Mouse (Mus musculus): Measurements from ENCODE around the gene Trmt5. TPM values are rescaled to one million over a fixed set of nuclear protein-coding genes. Genes with fewer than 3 reads are reported as not detected.

The Trmt5 gene
- total and polyA plus RNA-seq, 2 experiments from 2014 or later = 9.7 to 15.0 TPM

DNA sequence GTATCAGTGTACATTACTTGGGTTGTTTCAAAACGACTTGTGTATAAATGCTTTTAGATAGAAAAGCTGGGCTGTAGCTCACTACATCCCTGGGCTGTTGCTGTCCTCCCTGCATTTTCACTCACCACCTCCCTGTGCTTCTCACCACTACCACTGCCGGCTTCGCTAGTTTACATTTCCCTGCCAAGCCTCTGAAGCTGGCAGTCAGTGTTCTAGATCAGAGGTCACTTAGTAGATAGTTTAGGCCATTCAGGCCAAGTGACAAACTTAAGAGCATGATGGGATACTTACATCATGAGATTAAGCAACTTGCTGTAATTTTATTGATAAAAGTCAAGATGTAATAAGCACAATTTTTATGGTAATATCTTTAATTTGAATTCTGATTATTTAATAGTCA is 11.6 kb downstream of the Trmt5 start:
- H3K4me1 ChIP-seq (ENCODE audit: insufficient read depth, low read length) = no peaks in the 10 kb centered on the region
- no peak overlapping the region for H3K27ac ChIP-seq
- WGBS = 94% methylated on average over 3 of the region's 3 CpGs
- H3K27me3 ChIP-seq (ENCODE audit: insufficient read depth, low read length) = no peaks in the 10 kb centered on the region
- no peak for DNase-seq (ENCODE audit: low spot score)
- H3K9ac ChIP-seq (replicated peaks; ENCODE audit: low read length) = no peak overlapping the region
- peaks cover 8% of the 10 kb centered on the region; the same call in 1 of the 2 replicates for H3K36me3 ChIP-seq (ENCODE audit: insufficient read depth, low read length)
- ATAC-seq = no peak
- no peak overlapping the region for H3K4me2 ChIP-seq (ENCODE audit: low read depth, low read length)
- no peak for TF ChIP-seq CTCF (IDR thresholded peaks at IDR 0.05; ENCODE audit: low read depth)
- H3K9me3 ChIP-seq (ENCODE audit: low read length) = no peaks in the 10 kb centered on the region
- H3K4me3 ChIP-seq (ENCODE audit: low read length) = no peak overlapping the region

DNA sequence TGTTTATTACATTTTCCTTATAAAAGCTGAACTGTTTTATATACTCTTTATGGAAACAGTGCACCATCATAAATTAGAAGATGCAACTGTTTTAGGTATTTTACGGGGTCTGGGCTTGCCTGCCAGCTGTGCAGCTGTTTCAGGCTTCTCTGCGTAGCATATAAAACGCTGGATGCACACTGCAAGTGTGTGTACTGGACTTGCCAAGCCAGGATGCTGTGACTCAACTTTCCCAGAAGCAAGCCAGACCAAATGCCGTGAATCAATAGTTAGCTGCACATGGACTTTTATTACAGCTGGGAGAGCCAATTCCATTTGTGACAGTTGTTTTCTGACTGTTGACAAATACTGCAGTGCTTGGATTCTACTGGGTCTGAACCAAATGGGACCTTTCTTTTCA is 16.6 kb downstream of the Trmt5 start:
- Histone ChIP-seq H3K4me1 (ENCODE audit: insufficient read depth, low read length) (no peaks in the 10 kb centered on the region), H3K4me3 (ENCODE audit: low read length) (no peak overlapping the region), H3K36me3 (ENCODE audit: insufficient read depth, low read length) (no peaks in the 10 kb centered on the region), H3K27ac (no peak overlapping the region), H3K9me3 (ENCODE audit: low read length) (no peaks in the 10 kb centered on the region), H3K27me3 (ENCODE audit: insufficient read depth, low read length) (no peaks in the 10 kb centered on the region), H3K9ac (replicated peaks; ENCODE audit: low read length) (no peak overlapping the region), H3K4me2 (ENCODE audit: low read depth, low read length) (no peak overlapping the region)
- no peak for TF ChIP-seq CTCF (IDR thresholded peaks at IDR 0.05; ENCODE audit: low read depth)
- DNase-seq (ENCODE audit: low spot score) (no peak), ATAC-seq (no peak)
- WGBS = 92% methylated on average over 4 of the region's 4 CpGs

DNA sequence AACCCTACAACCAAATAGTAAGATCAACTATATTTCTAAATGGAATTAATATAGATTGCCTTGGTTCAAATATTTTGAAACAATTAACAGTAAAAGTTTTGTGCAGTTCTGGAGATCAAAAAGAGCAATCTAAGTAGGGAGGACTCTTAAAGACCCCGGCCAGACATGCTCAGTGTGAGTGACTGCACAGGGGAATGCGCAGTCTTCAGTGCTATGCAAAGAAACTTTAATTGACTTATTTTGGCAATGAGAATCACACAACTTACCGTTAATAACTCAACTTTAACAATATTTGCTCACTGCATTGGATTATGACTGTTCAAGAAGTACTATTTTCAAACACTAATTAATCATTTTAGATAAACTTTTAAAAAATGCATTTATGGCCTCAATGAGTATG is 17.0 kb downstream of the Trmt5 start:
- no peaks in the 10 kb centered on the region for H3K9me3 ChIP-seq (ENCODE audit: low read length)
- ATAC-seq = no peak

DNA sequence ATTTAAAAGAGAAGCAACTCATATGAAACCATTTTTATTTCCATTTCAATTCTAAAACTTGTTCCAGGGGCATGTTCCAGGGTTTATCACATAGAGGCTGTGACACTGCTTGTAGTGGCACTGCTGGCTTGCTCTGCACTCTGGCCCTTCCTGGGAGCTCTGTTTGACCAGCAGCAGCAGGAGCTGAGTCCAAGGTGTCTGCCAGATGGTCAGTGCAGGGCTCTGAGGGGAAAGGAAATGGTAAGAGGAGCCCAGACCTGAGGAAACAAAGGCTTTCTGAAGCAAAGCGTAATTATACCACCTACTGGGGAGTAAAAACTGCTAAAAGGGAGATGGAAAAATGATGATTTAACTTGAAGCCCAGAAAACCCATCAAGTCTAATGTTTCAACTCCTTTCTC is 18.0 kb downstream of the Trmt5 start:
- DNase-seq (ENCODE audit: low spot score) (no peak), ATAC-seq (no peak)
- Histone ChIP-seq H3K27me3 (ENCODE audit: insufficient read depth, low read length) (no peaks in the 10 kb centered on the region), H3K4me2 (ENCODE audit: low read depth, low read length) (no peak overlapping the region), H3K36me3 (ENCODE audit: insufficient read depth, low read length) (no peaks in the 10 kb centered on the region), H3K4me1 (ENCODE audit: insufficient read depth, low read length) (no peaks in the 10 kb centered on the region), H3K9ac (replicated peaks; ENCODE audit: low read length) (no peak overlapping the region), H3K27ac (no peak overlapping the region), H3K4me3 (ENCODE audit: low read length) (no peak overlapping the region), H3K9me3 (ENCODE audit: low read length) (no peaks in the 10 kb centered on the region)
- WGBS = 48% methylated on average over 1 of the region's 1 CpGs
- TF ChIP-seq CTCF (IDR thresholded peaks at IDR 0.05; ENCODE audit: low read depth) = no peak

More for the DNA sequence above, 17.0 kb downstream of the Trmt5 start:
- Histone ChIP-seq H3K4me2 (ENCODE audit: low read depth, low read length) (no peak overlapping the region), H3K4me3 (ENCODE audit: low read length) (no peak overlapping the region), H3K36me3 (ENCODE audit: insufficient read depth, low read length) (no peaks in the 10 kb centered on the region), H3K27ac (no peak overlapping the region), H3K9ac (replicated peaks; ENCODE audit: low read length) (no peak overlapping the region), H3K4me1 (ENCODE audit: insufficient read depth, low read length) (no peaks in the 10 kb centered on the region), H3K27me3 (ENCODE audit: insufficient read depth, low read length) (no peaks in the 10 kb centered on the region)
- 85% methylated on average over 3 of the region's 3 CpGs for WGBS
- no peak for DNase-seq (ENCODE audit: low spot score)
- TF ChIP-seq CTCF (IDR thresholded peaks at IDR 0.05; ENCODE audit: low read depth) = no peak

DNA sequence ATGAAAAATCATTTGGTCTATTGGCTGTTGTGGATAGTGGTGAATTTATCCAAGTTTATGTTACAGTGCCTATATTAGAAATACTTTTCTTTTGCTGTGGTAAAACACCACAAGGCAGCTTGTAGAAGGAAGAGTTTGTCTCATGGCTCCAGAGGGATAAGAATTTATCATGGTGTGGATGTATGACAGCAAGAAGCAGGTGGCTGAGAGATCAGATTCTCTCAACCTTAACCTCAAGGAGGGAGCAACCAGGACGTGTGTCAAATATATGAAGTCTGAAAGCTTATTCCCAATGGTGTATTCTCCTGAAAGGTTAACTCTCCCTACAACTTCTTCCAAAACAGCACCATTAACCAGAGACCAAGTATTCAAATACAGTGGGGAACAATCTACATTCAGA is 19.9 kb downstream of the Trmt5 start:
- Histone ChIP-seq H3K36me3 (ENCODE audit: insufficient read depth, low read length) (no peaks in the 10 kb centered on the region), H3K4me2 (ENCODE audit: low read depth, low read length) (no peak overlapping the region), H3K27ac (no peak overlapping the region), H3K4me1 (ENCODE audit: insufficient read depth, low read length) (no peaks in the 10 kb centered on the region), H3K27me3 (ENCODE audit: insufficient read depth, low read length) (no peaks in the 10 kb centered on the region), H3K9me3 (ENCODE audit: low read length) (no peaks in the 10 kb centered on the region), H3K4me3 (ENCODE audit: low read length) (no peak overlapping the region), H3K9ac (replicated peaks; ENCODE audit: low read length) (no peak overlapping the region)
- TF ChIP-seq CTCF (IDR thresholded peaks at IDR 0.05; ENCODE audit: low read depth) = no peak
- WGBS = 78% methylated on average over 1 of the region's 1 CpGs
- ATAC-seq = no peak
- DNase-seq (ENCODE audit: low spot score) = no peak

DNA sequence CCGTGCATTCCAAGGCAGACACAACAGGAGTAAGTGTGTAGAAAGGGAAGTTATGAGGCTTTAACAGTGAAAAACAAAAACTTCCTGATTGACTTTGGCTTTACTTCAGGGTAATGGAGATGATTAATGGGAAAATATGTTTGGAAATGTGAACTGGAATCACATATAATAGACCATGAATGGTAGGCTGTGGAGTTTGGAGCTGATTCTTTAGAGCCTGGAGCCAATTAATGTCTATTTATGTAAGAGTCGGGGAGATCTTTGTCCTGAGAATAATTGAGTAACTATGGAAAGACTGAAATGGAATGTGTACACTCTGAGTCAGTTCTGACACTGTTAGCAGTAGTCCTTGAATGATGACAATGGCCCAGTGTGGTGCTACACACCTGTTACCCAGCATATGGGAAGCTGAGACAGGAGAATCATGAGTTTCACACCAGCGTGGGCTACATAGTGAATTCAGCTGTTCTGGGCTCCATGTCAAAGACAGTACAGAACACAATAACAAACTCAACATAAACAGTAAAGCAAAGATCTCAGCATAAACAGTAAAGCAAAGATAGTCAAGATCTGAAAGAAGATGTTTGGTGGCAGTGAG is 21.0 kb downstream of the Trmt5 start:
- Histone ChIP-seq H3K9ac (replicated peaks; ENCODE audit: low read length) (no peak overlapping the region), H3K4me1 (ENCODE audit: insufficient read depth, low read length) (no peaks in the 10 kb centered on the region), H3K4me2 (ENCODE audit: low read depth, low read length) (no peak overlapping the region), H3K27ac (no peak overlapping the region), H3K4me3 (ENCODE audit: low read length) (no peak overlapping the region), H3K36me3 (ENCODE audit: insufficient read depth, low read length) (no peaks in the 10 kb centered on the region), H3K27me3 (ENCODE audit: insufficient read depth, low read length) (no peaks in the 10 kb centered on the region), H3K9me3 (ENCODE audit: low read length) (no peaks in the 10 kb centered on the region)
- no peak for TF ChIP-seq CTCF (IDR thresholded peaks at IDR 0.05; ENCODE audit: low read depth)
- 51% methylated on average over 3 of the region's 3 CpGs for WGBS
- DNase-seq (ENCODE audit: low spot score) (no peak), ATAC-seq (no peak)

DNA sequence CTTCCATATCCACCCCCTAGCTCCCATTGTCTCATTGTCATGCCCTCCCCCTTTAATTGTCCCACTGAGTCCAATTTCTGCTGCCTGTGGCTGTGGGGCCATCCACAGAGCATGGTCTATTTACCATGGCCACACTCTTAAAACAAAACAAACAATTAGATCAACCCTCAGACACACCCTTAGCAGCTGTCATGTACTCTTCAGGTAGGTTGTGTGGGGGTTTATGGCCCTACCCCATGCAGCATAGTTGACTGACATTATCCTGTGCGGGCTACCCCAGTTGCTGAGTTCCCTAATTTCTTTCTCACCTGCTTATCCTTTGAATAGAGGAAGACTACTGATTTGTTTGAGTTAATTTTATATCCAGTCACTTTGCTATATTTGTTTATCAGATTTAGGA is 26.2 kb downstream of the Trmt5 start:
- Histone ChIP-seq H3K27me3 (ENCODE audit: insufficient read depth, low read length) (no peaks in the 10 kb centered on the region), H3K4me1 (ENCODE audit: insufficient read depth, low read length) (no peaks in the 10 kb centered on the region), H3K4me2 (ENCODE audit: low read depth, low read length) (no peak overlapping the region), H3K27ac (no peak overlapping the region), H3K4me3 (ENCODE audit: low read length) (no peak overlapping the region), H3K9me3 (ENCODE audit: low read length) (no peaks in the 10 kb centered on the region), H3K9ac (replicated peaks; ENCODE audit: low read length) (no peak overlapping the region), H3K36me3 (ENCODE audit: insufficient read depth, low read length) (no peaks in the 10 kb centered on the region)
- ATAC-seq (no peak), DNase-seq (ENCODE audit: low spot score) (no peak)
- no peak for TF ChIP-seq CTCF (IDR thresholded peaks at IDR 0.05; ENCODE audit: low read depth)
- WGBS = 89% methylated on average over 1 of the region's 1 CpGs

Measured in hindbrain, postnatal 0 days (tissue).